Mouse (Mus musculus): ENCODE measurements around the gene Stard3. TPM values are rescaled to one million over a fixed set of nuclear protein-coding genes. Genes with fewer than 3 reads are reported as not detected.
A peak's percentile ranks its signal among the peaks of the same experiment; 100 is the strongest.

The Stard3 gene
- polyA plus RNA-seq, 1 experiment from 2014 or later: 44.9 TPM

DNA sequence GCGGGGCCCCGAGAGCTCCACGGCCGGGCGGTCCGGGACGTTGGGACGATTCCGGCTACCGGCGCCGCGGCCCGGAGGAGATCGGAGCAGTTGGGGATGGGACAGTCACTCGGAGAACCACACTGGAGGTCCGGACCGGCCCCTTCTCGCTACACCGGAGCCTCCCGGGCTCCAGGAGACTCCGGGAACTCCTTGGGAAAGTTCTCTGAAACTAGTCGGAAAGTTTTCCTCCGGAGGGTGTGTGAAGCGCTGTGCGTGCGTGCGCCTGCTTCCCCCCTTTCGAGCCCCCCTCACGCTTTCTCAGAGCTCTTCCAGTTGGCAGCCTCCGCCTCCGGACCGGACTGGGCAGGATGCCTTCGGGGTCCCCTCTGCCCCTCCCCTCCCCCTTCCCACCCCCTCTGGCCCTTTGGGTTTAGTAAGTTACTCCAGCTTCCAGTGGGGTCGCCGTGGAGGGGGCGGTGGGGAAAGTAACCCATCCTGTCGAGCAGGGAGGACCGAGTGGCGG lies 54.7 kb downstream of the Stard3 start:
- Histone ChIP-seq H3K9me3 (ENCODE audit: control insufficient read depth, low read length) (no peaks in the 10 kb centered on the region), H3K27ac (ENCODE audit: low read length) (peak overlapping the region; percentile 95), H3K4me2 (ENCODE audit: low read depth, low read length) (peak overlapping the region; percentile 74), H3K36me3 (ENCODE audit: control insufficient read depth, insufficient read depth, low read length) (no peaks in the 10 kb centered on the region), H3K4me3 (ENCODE audit: low read length) (peak overlapping the region; percentile 96), H3K9ac (ENCODE audit: low read depth, low read length) (peak overlapping the region; percentile 95), H3K4me1 (ENCODE audit: control insufficient read depth, insufficient read depth, low read length) (peaks cover 56% of the 10 kb centered on the region), H3K27me3 (replicated peaks; ENCODE audit: control insufficient read depth, insufficient read depth, low read length) (no peaks in the 10 kb centered on the region)
- peak; percentile 19; the same call in 1 of the 2 replicates for ATAC-seq
- under 1% methylated on average over 40 of the region's 40 CpGs for WGBS

DNA sequence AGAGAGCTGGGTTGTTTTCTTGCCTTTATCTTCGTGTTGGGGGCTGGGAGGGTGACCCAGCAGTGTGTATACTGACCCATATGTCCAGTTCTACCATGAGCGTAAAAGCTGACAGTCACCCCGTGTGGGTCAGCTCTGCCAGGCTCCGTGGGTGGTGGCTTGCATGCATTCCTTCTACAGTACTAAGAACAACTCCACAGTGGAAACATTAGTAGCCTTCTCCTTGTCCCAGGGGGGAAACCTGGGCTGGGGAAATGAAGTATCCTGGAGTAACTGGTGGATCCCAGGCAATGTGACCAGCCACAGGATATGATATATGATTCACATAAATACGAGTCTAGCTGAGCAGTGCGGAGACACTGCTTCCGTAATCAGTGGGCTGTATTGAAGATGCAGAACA lies 55.6 kb downstream of the Stard3 start:
- peaks cover 61% of the 10 kb centered on the region for H3K4me1 ChIP-seq (ENCODE audit: control insufficient read depth, insufficient read depth, low read length)
- H3K36me3 ChIP-seq (ENCODE audit: control insufficient read depth, insufficient read depth, low read length): no peaks in the 10 kb centered on the region
- peak overlapping the region; percentile 95 for H3K9ac ChIP-seq (ENCODE audit: low read depth, low read length)
- H3K27me3 ChIP-seq (replicated peaks; ENCODE audit: control insufficient read depth, insufficient read depth, low read length): no peaks in the 10 kb centered on the region
- peak overlapping the region; percentile 95 for H3K27ac ChIP-seq (ENCODE audit: low read length)
- H3K4me3 ChIP-seq (ENCODE audit: low read length): peak overlapping the region; percentile 96
- WGBS: 20% methylated on average over 7 of the region's 7 CpGs
- peak; percentile 13 for ATAC-seq
- no peaks in the 10 kb centered on the region for H3K9me3 ChIP-seq (ENCODE audit: control insufficient read depth, low read length)
- peak overlapping the region; percentile 74 for H3K4me2 ChIP-seq (ENCODE audit: low read depth, low read length)

DNA sequence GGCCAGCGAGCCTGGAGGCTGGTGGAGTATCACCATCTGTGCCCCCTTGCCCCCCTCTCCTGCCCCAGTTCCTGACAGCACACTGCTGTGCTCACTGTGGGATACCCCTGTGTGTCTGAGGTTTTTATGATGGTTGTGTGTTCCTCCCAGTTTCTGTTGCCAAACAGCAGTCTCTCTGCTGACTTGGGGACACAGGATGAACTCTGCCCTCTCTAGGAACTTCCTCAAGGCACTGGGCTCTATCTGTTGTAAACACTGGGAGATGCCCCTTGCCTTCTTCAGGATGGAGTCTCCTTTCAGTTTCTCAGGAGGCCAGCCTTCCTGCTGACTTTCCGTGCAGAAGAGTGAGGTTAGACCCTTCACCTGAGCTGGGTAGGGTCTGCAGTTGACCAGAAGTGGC lies 56.0 kb downstream of the Stard3 start:
- peaks cover 58% of the 10 kb centered on the region for H3K4me1 ChIP-seq (ENCODE audit: control insufficient read depth, insufficient read depth, low read length)
- no peaks in the 10 kb centered on the region for H3K36me3 ChIP-seq (ENCODE audit: control insufficient read depth, insufficient read depth, low read length)
- peak; percentile 24 for ATAC-seq
- H3K27me3 ChIP-seq (replicated peaks; ENCODE audit: control insufficient read depth, insufficient read depth, low read length): no peaks in the 10 kb centered on the region
- H3K4me3 ChIP-seq (ENCODE audit: low read length): peak overlapping the region; percentile 96
- H3K4me2 ChIP-seq (ENCODE audit: low read depth, low read length): peak overlapping the region; percentile 74
- peak overlapping the region; percentile 95 for H3K9ac ChIP-seq (ENCODE audit: low read depth, low read length)
- 17% methylated on average over 2 of the region's 2 CpGs for WGBS
- H3K9me3 ChIP-seq (ENCODE audit: control insufficient read depth, low read length): no peaks in the 10 kb centered on the region
- H3K27ac ChIP-seq (ENCODE audit: low read length): peak overlapping the region; percentile 95

DNA sequence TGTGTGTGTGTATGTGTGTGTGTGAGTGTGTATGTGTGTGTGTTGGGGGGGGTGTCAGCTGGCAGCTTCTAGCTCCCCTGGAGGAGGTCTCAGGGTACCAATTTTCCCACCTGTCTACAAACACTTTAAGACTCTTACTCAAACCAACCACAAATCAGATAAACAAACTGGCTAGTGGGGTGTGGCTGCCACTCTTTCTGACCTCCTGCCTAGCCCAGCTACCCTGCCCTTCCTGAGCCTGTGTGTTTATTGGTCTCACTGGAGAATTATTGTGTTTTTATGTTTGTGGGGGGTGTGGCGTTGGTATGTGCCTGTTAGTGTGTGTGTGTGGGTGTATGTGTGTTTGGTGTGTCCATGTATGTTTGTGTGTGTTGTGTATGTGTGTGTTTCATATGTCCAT lies 58.9 kb downstream of the Stard3 start:
- Histone ChIP-seq H3K9me3 (ENCODE audit: control insufficient read depth, low read length) (no peaks in the 10 kb centered on the region), H3K4me3 (ENCODE audit: low read length) (no peak overlapping the region), H3K4me2 (ENCODE audit: low read depth, low read length) (no peak overlapping the region), H3K36me3 (ENCODE audit: control insufficient read depth, insufficient read depth, low read length) (peaks cover 6% of the 10 kb centered on the region; the same call in 1 of the 2 replicates), H3K27ac (ENCODE audit: low read length) (no peak overlapping the region), H3K4me1 (ENCODE audit: control insufficient read depth, insufficient read depth, low read length) (peaks cover 45% of the 10 kb centered on the region), H3K9ac (ENCODE audit: low read depth, low read length) (no peak overlapping the region), H3K27me3 (replicated peaks; ENCODE audit: control insufficient read depth, insufficient read depth, low read length) (no peaks in the 10 kb centered on the region)
- ATAC-seq: no peak
- WGBS: 83% methylated on average over 1 of the region's 1 CpGs

DNA sequence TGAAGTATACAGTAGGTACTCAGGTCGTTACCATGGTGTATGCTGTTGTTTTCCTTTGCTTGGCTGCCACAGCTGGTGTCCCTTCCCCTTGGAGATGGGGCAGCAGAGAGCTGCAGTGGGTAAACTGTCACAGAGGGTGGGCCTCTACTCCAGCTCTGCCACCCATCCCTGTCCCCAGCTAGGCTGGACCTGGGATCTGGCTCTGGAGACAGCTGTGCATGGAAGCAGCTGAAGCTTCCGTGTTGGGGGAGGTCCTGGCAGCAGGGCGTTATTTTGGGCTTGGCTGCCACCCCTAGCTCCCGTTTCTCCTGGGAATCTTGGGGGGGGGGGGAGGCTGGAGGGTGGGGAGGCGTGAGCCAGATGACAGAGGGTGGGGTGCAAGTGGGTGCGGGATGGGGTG lies 60.1 kb downstream of the Stard3 start:
- Histone ChIP-seq H3K27me3 (replicated peaks; ENCODE audit: control insufficient read depth, insufficient read depth, low read length) (no peaks in the 10 kb centered on the region), H3K9me3 (ENCODE audit: control insufficient read depth, low read length) (no peaks in the 10 kb centered on the region), H3K4me2 (ENCODE audit: low read depth, low read length) (no peak overlapping the region), H3K4me1 (ENCODE audit: control insufficient read depth, insufficient read depth, low read length) (peaks cover 45% of the 10 kb centered on the region), H3K9ac (ENCODE audit: low read depth, low read length) (no peak overlapping the region), H3K4me3 (ENCODE audit: low read length) (no peak overlapping the region), H3K27ac (ENCODE audit: low read length) (no peak overlapping the region), H3K36me3 (ENCODE audit: control insufficient read depth, insufficient read depth, low read length) (peaks cover 15% of the 10 kb centered on the region; the same call in 1 of the 2 replicates)
- WGBS: 65% methylated on average over 6 of the region's 6 CpGs
- ATAC-seq: no peak

DNA sequence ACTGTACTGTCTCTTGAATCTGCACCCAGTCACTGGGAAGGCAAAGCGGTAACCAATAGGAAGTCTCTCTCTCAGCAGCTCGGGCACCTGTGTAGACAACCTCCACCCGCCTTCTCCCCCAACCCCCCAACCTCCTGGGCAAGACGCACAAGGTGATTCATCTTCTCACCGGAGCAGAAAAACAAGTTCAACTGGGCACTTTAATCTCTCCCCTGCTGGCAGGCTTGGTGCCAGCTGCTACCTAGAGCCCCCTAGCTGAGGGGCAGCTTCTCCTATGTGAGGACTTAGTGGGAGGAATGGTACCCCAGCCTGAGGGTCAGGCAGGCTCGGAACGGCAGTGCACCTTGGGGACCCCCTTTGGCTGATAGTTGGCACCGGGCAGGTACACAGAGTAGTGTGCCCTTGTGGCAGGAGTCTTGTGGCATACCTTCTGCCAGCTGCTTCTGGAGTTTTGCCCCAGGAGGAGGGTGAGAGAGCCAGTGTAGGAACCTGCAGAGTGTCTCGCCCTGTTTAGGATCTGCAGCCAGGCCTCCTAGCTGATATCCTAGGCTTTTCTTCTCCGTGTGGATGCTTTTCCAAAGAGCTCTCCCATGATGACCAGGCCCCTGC lies 60.9 kb downstream of the Stard3 start:
- H3K9ac ChIP-seq (ENCODE audit: low read depth, low read length): no peak overlapping the region
- H3K27me3 ChIP-seq (replicated peaks; ENCODE audit: control insufficient read depth, insufficient read depth, low read length): no peaks in the 10 kb centered on the region
- H3K27ac ChIP-seq (ENCODE audit: low read length): no peak overlapping the region
- 74% methylated on average over 10 of the region's 10 CpGs for WGBS
- H3K36me3 ChIP-seq (ENCODE audit: control insufficient read depth, insufficient read depth, low read length): peaks cover 15% of the 10 kb centered on the region; the same call in 1 of the 2 replicates
- no peak overlapping the region for H3K4me2 ChIP-seq (ENCODE audit: low read depth, low read length)
- H3K4me1 ChIP-seq (ENCODE audit: control insufficient read depth, insufficient read depth, low read length): peaks cover 39% of the 10 kb centered on the region
- no peaks in the 10 kb centered on the region for H3K9me3 ChIP-seq (ENCODE audit: control insufficient read depth, low read length)
- H3K4me3 ChIP-seq (ENCODE audit: low read length): no peak overlapping the region
- no peak for ATAC-seq

DNA sequence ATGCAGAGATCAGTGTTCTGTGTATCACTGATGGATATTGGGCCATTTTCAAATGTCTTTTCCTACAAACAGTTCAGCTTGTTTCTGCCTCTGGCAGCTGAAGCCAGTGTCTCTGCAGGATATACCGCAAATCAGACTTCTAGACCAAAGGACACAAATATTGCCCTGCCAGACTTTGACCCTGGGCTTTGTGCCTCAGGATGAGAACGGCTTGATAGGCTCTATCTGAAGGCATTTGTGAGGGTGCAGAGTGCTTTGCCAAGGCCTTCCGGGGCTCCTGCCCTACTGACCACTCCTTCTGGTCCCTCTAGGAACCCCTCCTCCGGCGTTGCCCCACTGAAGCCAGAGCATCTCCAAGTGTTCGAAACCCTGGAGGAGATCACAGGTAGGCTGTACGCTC lies 68.4 kb downstream of the Stard3 start:
- peaks cover 24% of the 10 kb centered on the region for H3K36me3 ChIP-seq (ENCODE audit: control insufficient read depth, insufficient read depth, low read length)
- peak; percentile 76 for ATAC-seq
- 78% methylated on average over 7 of the region's 7 CpGs for WGBS
- no peaks in the 10 kb centered on the region for H3K27me3 ChIP-seq (replicated peaks; ENCODE audit: control insufficient read depth, insufficient read depth, low read length)
- H3K4me1 ChIP-seq (ENCODE audit: control insufficient read depth, insufficient read depth, low read length): peaks cover 13% of the 10 kb centered on the region; the same call in 1 of the 2 replicates
- H3K4me2 ChIP-seq (ENCODE audit: low read depth, low read length): no peak overlapping the region
- H3K9ac ChIP-seq (ENCODE audit: low read depth, low read length): peak overlapping the region; percentile 7; the same call in 1 of the 2 replicates
- H3K4me3 ChIP-seq (ENCODE audit: low read length): no peak overlapping the region
- no peaks in the 10 kb centered on the region for H3K9me3 ChIP-seq (ENCODE audit: control insufficient read depth, low read length)
- peak overlapping the region; percentile 53 for H3K27ac ChIP-seq (ENCODE audit: low read length)

DNA sequence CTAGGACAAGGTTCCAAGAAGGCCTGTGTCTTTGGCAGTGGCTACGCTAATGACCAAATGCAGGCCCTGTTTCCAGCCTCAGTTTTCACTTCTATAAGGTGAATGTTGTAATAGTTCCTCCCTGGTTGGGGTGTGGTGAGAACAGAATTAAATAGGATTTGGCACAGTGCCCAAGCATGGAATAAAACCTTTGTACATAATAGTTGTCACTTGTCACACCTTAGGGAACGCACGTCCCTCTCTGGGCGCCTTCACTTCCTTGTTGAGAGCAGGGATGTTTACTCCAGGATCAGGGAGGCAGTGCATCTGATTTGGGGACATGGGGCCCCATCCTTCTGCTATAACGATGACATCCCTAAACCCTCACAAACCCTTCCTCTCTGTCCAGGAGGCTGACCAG lies 70.3 kb downstream of the Stard3 start:
- Histone ChIP-seq H3K4me1 (ENCODE audit: control insufficient read depth, insufficient read depth, low read length) (peaks cover 13% of the 10 kb centered on the region; the same call in 1 of the 2 replicates), H3K4me3 (ENCODE audit: low read length) (no peak overlapping the region), H3K36me3 (ENCODE audit: control insufficient read depth, insufficient read depth, low read length) (peaks cover 26% of the 10 kb centered on the region), H3K4me2 (ENCODE audit: low read depth, low read length) (no peak overlapping the region), H3K27me3 (replicated peaks; ENCODE audit: control insufficient read depth, insufficient read depth, low read length) (no peaks in the 10 kb centered on the region), H3K9me3 (ENCODE audit: control insufficient read depth, low read length) (no peaks in the 10 kb centered on the region), H3K27ac (ENCODE audit: low read length) (peak overlapping the region; percentile 53), H3K9ac (ENCODE audit: low read depth, low read length) (peak overlapping the region; percentile 30; the same call in 1 of the 2 replicates)
- ATAC-seq: peak; percentile 81
- WGBS: 55% methylated on average over 5 of the region's 5 CpGs

All from intestine, embryonic 16.5 days (tissue).